Mouse (Mus musculus) midbrain, embryonic 14.5 days (tissue): ENCODE data around the gene Klhl35. TPM values are rescaled to one million over a fixed set of nuclear protein-coding genes. Genes with fewer than 3 reads are reported as not detected.
A peak's percentile ranks its signal among the peaks of the same experiment; 100 is the strongest.

Experiments
- ATAC-seq: fragments of 200-750 bp; cut with Nextera tagmentation; 2 replicates; pipeline ENCODE4 v1.8.0; 2017; ENCODE audit warnings: moderate number of reproducible peaks, moderate library complexity; ENCODE audit not compliant: low FRiP score, low TSS enrichment
- DNase-seq: peaks from one replicate; pipeline ENCODE4 v3.0.0-alpha.2; 2015
- H3K27ac ChIP-seq: fragments of 300-500 bp; sonication (generic); replicated peaks from 2 replicates; pipeline ENCODE4 v1.5.1; 2014; ENCODE audit warnings: mild to moderate bottlenecking, low read depth, low read length, moderate library complexity
- H3K27me3 ChIP-seq: fragments of 300-500 bp; sonication (generic); 2 replicates; pipeline ENCODE4 v1.6.1; 2014; ENCODE audit warnings: low read length, control low read depth, mixed read lengths; ENCODE audit not compliant: control insufficient read depth, insufficient read depth
- H3K36me3 ChIP-seq: fragments of 300-500 bp; sonication (generic); 2 replicates; pipeline ENCODE4 v1.6.1; 2014; ENCODE audit warnings: low read length, control low read depth; ENCODE audit not compliant: control insufficient read depth, insufficient read depth
- H3K4me1 ChIP-seq: fragments of 300-500 bp; sonication (generic); 2 replicates; pipeline ENCODE4 v1.6.1; 2014; ENCODE audit warnings: mild to moderate bottlenecking, antibody characterized with exemption, low read length, control low read depth; ENCODE audit not compliant: control insufficient read depth, insufficient read depth
- H3K4me2 ChIP-seq: fragments of 300-500 bp; sonication (generic); 2 replicates; pipeline ENCODE4 v1.6.1; 2014; ENCODE audit warnings: mild to moderate bottlenecking, low read length, moderate library complexity
- H3K4me3 ChIP-seq: fragments of 300-500 bp; sonication (generic); replicated peaks from 2 replicates; pipeline ENCODE4 v1.5.1; 2014; ENCODE audit warnings: low read depth, low read length
- H3K9ac ChIP-seq: fragments of 300-500 bp; sonication (generic); replicated peaks from 2 replicates; pipeline ENCODE4 v1.6.1; 2014; ENCODE audit warnings: mild to moderate bottlenecking, low read length, moderate library complexity
- H3K9me3 ChIP-seq: fragments of 300-500 bp; sonication (generic); 2 replicates; pipeline ENCODE4 v1.6.1; 2016; ENCODE audit warnings: low read length, control low read depth, mixed read lengths; ENCODE audit not compliant: control insufficient read depth
- WGBS: fragments of 180-500 bp; shearing (Covaris S2); extraction: QIAGEN DNeasy Blood & Tissue Kit; methylation state at CpG from one replicate; pipeline ENCODE4 v1.1.7; 2014; 5-methylcytosine and 5-hydroxymethylcytosine counted together
- polyA plus RNA-seq: library from polyadenylated mRNA; unstranded; fragments of >200 nt; fragmentation: Nextera tagmentation; extraction: Ambion mirVana; gene quantifications from 2 replicates; pipeline ENCODE4 v1.2.1, GENCODE M21; 2014

Klhl35 gene
- polyA plus RNA-seq, 1 experiment from 2014 or later: 11.6 TPM

DNA sequence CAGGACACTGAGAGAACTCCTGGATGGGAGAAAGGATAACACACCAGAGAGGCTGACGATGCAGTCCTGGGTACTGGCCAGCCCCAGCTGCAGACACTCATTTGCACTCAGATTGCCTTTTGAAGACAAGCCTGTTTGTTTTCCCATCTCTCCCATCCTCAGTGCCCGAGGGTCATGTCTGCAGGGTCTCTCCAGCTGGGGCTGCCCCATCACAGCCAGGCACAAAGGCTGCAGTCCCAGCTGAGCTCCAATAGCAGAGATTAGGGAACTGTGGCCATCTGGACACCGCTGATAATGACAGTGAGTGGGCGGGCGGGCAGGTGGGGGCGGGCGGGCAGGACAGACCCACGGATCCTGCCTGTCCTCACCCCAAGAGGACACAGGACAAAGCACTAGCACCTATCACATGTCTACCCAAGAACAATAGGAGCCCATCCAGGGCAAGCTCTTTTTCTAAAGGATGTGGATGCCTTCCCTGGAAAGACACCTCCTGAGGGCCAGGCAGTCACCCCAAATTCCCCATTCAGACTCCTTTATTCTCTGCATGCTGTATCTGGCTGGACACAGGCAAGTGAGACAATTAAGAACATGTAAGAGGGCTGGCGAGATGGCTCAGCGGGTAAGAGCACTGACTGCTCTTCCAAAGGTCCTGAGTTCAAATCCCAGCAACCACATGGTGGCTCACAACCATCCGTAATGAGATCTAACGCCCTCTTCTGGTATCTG, 9.2 kb downstream of the Klhl35 start:
- H3K4me2 ChIP-seq: no peak overlapping the region
- H3K27me3 ChIP-seq: no peaks in the 10 kb centered on the region
- peak; percentile 72 for DNase-seq
- WGBS: 31% methylated on average over 12 of the region's 12 CpGs
- H3K9me3 ChIP-seq: no peaks in the 10 kb centered on the region
- peak overlapping the region; percentile 83 for H3K27ac ChIP-seq
- peaks cover 55% of the 10 kb centered on the region for H3K36me3 ChIP-seq
- no peak overlapping the region for H3K4me3 ChIP-seq
- H3K9ac ChIP-seq: peak overlapping the region; percentile 31; the same call in 1 of the 2 replicates
- ATAC-seq: peak; percentile 78
- 0 out of 2 replicates have a peak, but pooled peaks cover 12% of the 10 kb centered on the region for H3K4me1 ChIP-seq

- Histone ChIP-seq H3K4me2 (no peak overlapping the region), H3K4me3 (no peak overlapping the region), H3K9ac (no peak overlapping the region), H3K4me1 (peaks cover 16% of the 10 kb centered on the region; the same call in 1 of the 2 replicates), H3K27ac (peak overlapping the region; percentile 83), H3K27me3 (no peaks in the 10 kb centered on the region), H3K36me3 (peaks cover 60% of the 10 kb centered on the region), H3K9me3 (no peaks in the 10 kb centered on the region)
- 86% methylated on average over 2 of the region's 2 CpGs for WGBS
- DNase-seq: no peak
- ATAC-seq: no peak
Observed at GRCm38 (mm10) chr7:99475562-99475911, 9.7 kb downstream of the Klhl35 start.

DNA sequence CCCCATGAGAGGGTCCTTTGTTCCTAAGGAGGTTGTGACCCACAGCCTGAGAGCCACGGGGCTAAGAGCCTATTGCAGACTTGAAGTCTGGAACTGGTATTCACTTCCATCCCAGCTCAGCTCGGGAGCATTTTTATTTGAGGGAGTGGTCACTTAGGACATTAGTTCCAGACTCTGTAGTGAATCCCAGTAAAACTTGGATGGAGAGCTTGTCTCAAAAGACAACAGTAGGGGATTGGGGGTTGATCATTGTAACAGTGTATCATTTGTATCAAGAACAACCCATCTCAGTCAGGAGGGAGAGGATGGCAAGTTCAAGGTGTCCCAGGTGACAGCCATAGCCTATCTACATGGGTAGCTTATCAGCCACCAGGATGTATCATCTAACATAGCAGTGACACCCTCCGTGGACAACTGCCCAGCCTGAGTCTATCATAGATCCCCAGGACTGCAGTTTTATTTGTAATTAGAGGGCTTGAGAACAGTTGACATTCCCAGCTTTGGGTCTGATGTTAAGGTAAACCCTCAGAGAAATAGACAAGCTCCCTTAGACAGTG, 10.8 kb downstream of the Klhl35 start:
- H3K4me1 ChIP-seq: peaks cover 26% of the 10 kb centered on the region
- no peak overlapping the region for H3K27ac ChIP-seq
- no peak overlapping the region for H3K9ac ChIP-seq
- DNase-seq (no peak), ATAC-seq (no peak)
- 54% methylated on average over 3 of the region's 3 CpGs for WGBS
- H3K36me3 ChIP-seq: peaks cover 71% of the 10 kb centered on the region
- H3K4me3 ChIP-seq: no peak overlapping the region
- no peaks in the 10 kb centered on the region for H3K27me3 ChIP-seq
- no peaks in the 10 kb centered on the region for H3K9me3 ChIP-seq
- no peak overlapping the region for H3K4me2 ChIP-seq

GRCm38 (mm10) chr7:99477235-99477634, 11.4 kb downstream of the Klhl35 start:
- Histone ChIP-seq H3K27ac (no peak overlapping the region), H3K27me3 (no peaks in the 10 kb centered on the region), H3K4me3 (no peak overlapping the region), H3K4me2 (no peak overlapping the region), H3K36me3 (peaks cover 77% of the 10 kb centered on the region), H3K4me1 (peaks cover 32% of the 10 kb centered on the region), H3K9me3 (no peaks in the 10 kb centered on the region), H3K9ac (no peak overlapping the region)
- DNase-seq: no peak
- no peak for ATAC-seq
- WGBS: 86% methylated on average over 5 of the region's 5 CpGs

DNA sequence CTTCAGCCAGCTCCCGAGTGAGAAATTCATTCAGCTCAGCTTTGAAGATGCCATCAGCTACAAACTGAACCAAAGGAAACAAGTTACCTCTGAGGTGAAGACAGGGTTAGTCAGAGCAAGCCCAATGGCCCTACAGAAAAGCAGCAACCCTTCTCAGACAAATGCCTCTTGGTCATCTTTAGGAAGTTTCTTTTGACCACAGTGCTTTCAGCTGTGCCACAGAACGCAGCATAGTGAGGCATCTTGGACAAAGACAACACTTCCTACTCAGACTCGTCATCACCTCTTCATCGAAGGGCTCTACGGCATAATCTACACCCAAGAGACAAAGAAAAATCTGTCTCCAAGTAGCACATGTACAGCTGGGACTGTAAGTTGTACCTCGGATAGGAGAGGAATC, 16.8 kb downstream of the Klhl35 start:
- ATAC-seq (no peak), DNase-seq (no peak)
- Histone ChIP-seq H3K27ac (peak overlapping the region; percentile 84; the same call in 1 of the 2 replicates), H3K9me3 (no peaks in the 10 kb centered on the region), H3K4me2 (peak overlapping the region; percentile 79), H3K4me1 (peaks cover 26% of the 10 kb centered on the region), H3K27me3 (no peaks in the 10 kb centered on the region), H3K9ac (peak overlapping the region; percentile 81), H3K36me3 (peaks cover 48% of the 10 kb centered on the region), H3K4me3 (peak overlapping the region; percentile 83)
- WGBS: 7% methylated on average over 6 of the region's 6 CpGs

- ATAC-seq: peak; percentile 98
- peak; percentile 99 for DNase-seq
- Histone ChIP-seq H3K36me3 (peaks cover 41% of the 10 kb centered on the region), H3K27ac (peak within 1 kb of the TSS; percentile 84), H3K27me3 (no peaks in the 10 kb centered on the region), H3K4me3 (peak within 1 kb of the TSS; percentile 83), H3K4me2 (peak within 1 kb of the TSS; percentile 79), H3K9ac (peak within 1 kb of the TSS; percentile 81), H3K9me3 (no peaks in the 10 kb centered on the region), H3K4me1 (peaks cover 26% of the 10 kb centered on the region)
- WGBS: under 1% methylated on average over 45 of the region's 45 CpGs
Observed at GRCm38 (mm10) chr7:99483271-99483923, 17.6 kb downstream of the Klhl35 start, which contains the start of gene Rps3. Gene Rps3 (minus strand): TSS chr7:99483738.

DNA sequence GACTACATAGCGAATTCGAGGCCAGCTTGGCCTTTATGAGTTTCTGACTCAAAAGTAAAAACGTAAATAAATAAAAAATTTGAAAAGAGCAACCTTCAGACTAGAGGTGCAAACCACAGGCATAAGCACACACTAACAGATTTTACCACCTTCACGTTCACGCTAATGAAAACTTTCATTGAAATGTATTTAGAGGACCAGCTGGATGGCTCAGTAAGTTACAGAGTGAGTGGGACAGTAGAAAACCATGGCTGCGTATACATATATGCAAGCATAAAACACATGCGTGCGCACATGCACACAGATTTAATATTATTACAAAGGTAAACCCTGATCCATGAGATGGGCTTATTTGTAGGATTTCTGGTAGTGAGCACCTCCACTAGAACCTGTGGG, 18.1 kb downstream of the Klhl35 start:
- Histone ChIP-seq H3K9ac (no peak overlapping the region), H3K27ac (no peak overlapping the region), H3K36me3 (peaks cover 35% of the 10 kb centered on the region), H3K27me3 (no peaks in the 10 kb centered on the region), H3K9me3 (no peaks in the 10 kb centered on the region), H3K4me3 (peak overlapping the region; percentile 83), H3K4me2 (peak overlapping the region; percentile 53), H3K4me1 (peaks cover 26% of the 10 kb centered on the region)
- ATAC-seq (peak; percentile 17), DNase-seq (no peak)
- 45% methylated on average over 8 of the region's 8 CpGs for WGBS

DNA sequence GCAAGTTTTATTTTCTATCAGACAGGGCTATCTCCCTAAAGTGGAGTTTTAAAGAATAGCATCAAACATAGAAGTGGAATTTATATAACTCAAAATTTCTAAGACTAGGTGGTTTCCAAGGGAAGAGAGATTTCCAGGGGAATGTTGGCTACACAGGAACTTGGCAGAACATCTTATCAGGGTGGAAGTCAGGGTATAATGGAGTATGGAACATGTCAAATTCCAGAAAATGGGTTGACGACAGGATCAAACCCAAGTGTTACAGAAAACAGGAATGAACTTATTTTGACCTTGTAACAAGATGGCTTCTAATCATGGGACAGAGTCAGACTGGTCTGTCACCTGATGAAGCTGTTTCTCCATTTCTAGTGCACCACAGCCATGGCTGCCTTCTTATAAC, 18.9 kb downstream of the Klhl35 start:
- Histone ChIP-seq H3K9me3 (no peaks in the 10 kb centered on the region), H3K4me1 (peaks cover 26% of the 10 kb centered on the region), H3K27me3 (no peaks in the 10 kb centered on the region), H3K4me3 (no peak overlapping the region), H3K27ac (no peak overlapping the region), H3K4me2 (no peak overlapping the region), H3K36me3 (peaks cover 28% of the 10 kb centered on the region), H3K9ac (no peak overlapping the region)
- DNase-seq: no peak
- WGBS: 95% methylated on average over 1 of the region's 1 CpGs
- no peak for ATAC-seq
